ENCODE assay signal across 19 mouse cellular contexts in the genomic region with DNA sequence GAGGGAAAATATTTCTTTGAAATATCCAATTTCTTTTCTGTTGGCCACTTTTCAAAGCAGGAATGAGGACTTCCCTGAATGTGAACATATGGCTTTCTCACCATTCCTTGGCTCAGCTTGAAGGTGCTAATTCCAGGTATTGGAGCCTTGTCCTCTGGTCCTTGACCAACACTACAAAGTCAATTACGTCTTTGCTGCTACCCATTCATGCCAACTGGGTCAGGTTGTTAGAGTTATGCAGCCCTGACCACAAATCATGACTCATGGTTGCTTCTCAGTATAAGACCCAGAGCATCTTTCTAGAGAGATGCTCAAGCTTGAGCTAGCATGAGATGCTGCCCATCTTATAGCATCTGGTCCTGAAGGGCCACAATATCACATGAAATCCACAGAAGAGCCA.
DNase-seq lines count a peak whose midpoint lies in the region; ATAC-seq lines count a peak whose summit lies in the region.
"Had no signal": no experiment of that assay in that cellular context is flagged by ENCODE, and none has a peak within 500 bp of the region (broad histone marks: within the 10 kb centered on the region; RNA-seq: fewer than 3 reads in every experiment).

No protein-coding gene starts in this region.

- H3K27ac ChIP-seq in forebrain, embryonic 16.5 days (ENCODE audit: low read length), result no peak overlapping the region
- H3K27ac ChIP-seq: embryonic facial prominence, embryonic 10.5 days; embryonic facial prominence, embryonic 12.5 days; forebrain, embryonic 13.5 days; forebrain, embryonic 15.5 days; gastrocnemius, adult 2 months had no signal

- no peaks in the 10 kb centered on the region for H3K4me1 ChIP-seq in forebrain, embryonic 16.5 days (replicated peaks; ENCODE audit: control insufficient read depth, insufficient read depth, low read length)
- H3K4me1 ChIP-seq: embryonic facial prominence, embryonic 10.5 days; embryonic facial prominence, embryonic 12.5 days; forebrain, embryonic 13.5 days; forebrain, embryonic 15.5 days had no signal

- no peak for ATAC-seq in forebrain, embryonic 16.5 days
- ATAC-seq: activated CD4-positive, CD25-positive, alpha-beta regulatory T cell, adult 4 months; forebrain, embryonic 13.5 days; forebrain, embryonic 15.5 days; Patski had no signal

- no peaks in the 10 kb centered on the region for H3K27me3 ChIP-seq in forebrain, embryonic 16.5 days (replicated peaks; ENCODE audit: control insufficient read depth, insufficient read depth, low read length)
- H3K27me3 ChIP-seq: embryonic facial prominence, embryonic 12.5 days; forebrain, embryonic 13.5 days; forebrain, embryonic 15.5 days; Patski had no signal

- peak; percentile 19 for DNase-seq in cerebellum, adult 9-10 months
- no peak for DNase-seq in cerebellum, postnatal 4 days (ENCODE audit: low spot score in 2 of 2)
- peak; percentile 17 to 64 for DNase-seq in cerebellum, postnatal 14 days
- no peak for DNase-seq in cerebellum, adult 9-11 months
- peak; percentile 6 to 21 for DNase-seq in cerebellum, postnatal 36 days
- DNase-seq in cerebellum, adult 8-10 months, result no peak
- DNase-seq in 3T3-L1 (ENCODE audit: low read depth, low spot score), result peak; percentile 52
- DNase-seq: adrenal gland, adult 8-10 months; adrenal gland, postnatal 14 days; adrenal gland, postnatal 36 days; cerebellum, adult 11 months; gastrocnemius, adult 2 months had no signal

- H3K36me3 ChIP-seq in forebrain, embryonic 16.5 days (ENCODE audit: control insufficient read depth, insufficient read depth), result no peaks in the 10 kb centered on the region
- H3K36me3 ChIP-seq: embryonic facial prominence, embryonic 10.5 days; embryonic facial prominence, embryonic 12.5 days; forebrain, embryonic 15.5 days had no signal

- H3K4me2 ChIP-seq in forebrain, embryonic 16.5 days (ENCODE audit: low read length), result no peak overlapping the region
- H3K4me2 ChIP-seq: embryonic facial prominence, embryonic 12.5 days; forebrain, embryonic 13.5 days; forebrain, embryonic 15.5 days had no signal

- WGBS in forebrain, embryonic 16.5 days, result 87% methylated on average over 1 of the region's 1 CpGs

- H3K9me3 ChIP-seq in forebrain, embryonic 16.5 days (ENCODE audit: control insufficient read depth, low read length), result no peaks in the 10 kb centered on the region
- H3K9me3 ChIP-seq: embryonic facial prominence, embryonic 10.5 days; embryonic facial prominence, embryonic 12.5 days; forebrain, embryonic 13.5 days; forebrain, embryonic 15.5 days had no signal

- H3K4me3 ChIP-seq in forebrain, embryonic 16.5 days (replicated peaks; ENCODE audit: low read length), result no peak overlapping the region
- H3K4me3 ChIP-seq: embryonic facial prominence, embryonic 10.5 days; embryonic facial prominence, embryonic 12.5 days; forebrain, embryonic 13.5 days; forebrain, embryonic 15.5 days; gastrocnemius, adult 2 months had no signal

- no peak overlapping the region for H3K9ac ChIP-seq in forebrain, embryonic 16.5 days (replicated peaks; ENCODE audit: low read depth, low read length)
- H3K9ac ChIP-seq: embryonic facial prominence, embryonic 12.5 days; forebrain, embryonic 13.5 days; forebrain, embryonic 15.5 days had no signal

Comparison
In these comparisons a context has a peak if more than half of its experiments do, and no peak if none do; other contexts are left out.
1. DNase-seq: peak in cerebellum, adult 9-10 months (single experiment), cerebellum, postnatal 14 days (2 of 2), cerebellum, postnatal 36 days (2 of 2) and 3T3-L1 (single experiment); none in cerebellum, postnatal 4 days (0 of 2), cerebellum, adult 9-11 months (single experiment) and cerebellum, adult 8-10 months (single experiment).